Mouse (Mus musculus) heart, adult 2 months (tissue): ENCODE data around the gene Nup107. TPM values are rescaled to one million over a fixed set of nuclear protein-coding genes. Genes with fewer than 3 reads are reported as not detected.

Experiments
- DNase-seq, 2 experiments: peaks; one replicate each; pipeline ENCODE4 v3.0.0; 2021
- H3K27ac ChIP-seq: fragments of 200-600 bp; 2 replicates; pipeline ENCODE4 v1.8.1; 2022
- H3K27me3 ChIP-seq: fragments of 200-500 bp; 2 replicates; pipeline ENCODE4 v1.6.1; 2012; ENCODE audit warnings: mild to moderate bottlenecking, low read length, inconsistent platforms, mixed read lengths; ENCODE audit not compliant: control insufficient read depth, insufficient read depth
- H3K36me3 ChIP-seq: fragments of 200-500 bp; 2 replicates; pipeline ENCODE4 v1.6.1; 2012; ENCODE audit warnings: low read length, inconsistent platforms; ENCODE audit not compliant: control insufficient read depth, insufficient read depth
- H3K4me1 ChIP-seq: fragments of 200-500 bp; 2 replicates; pipeline ENCODE4 v1.6.1; 2011; ENCODE audit warnings: low read length; ENCODE audit not compliant: control insufficient read depth, insufficient read depth
- H3K4me3 ChIP-seq: fragments of 200-600 bp; 2 replicates; pipeline ENCODE4 v1.8.1; 2022
- H3K79me2 ChIP-seq: fragments of 200-500 bp; replicated peaks from 2 replicates; pipeline ENCODE4 v1.6.1; 2012; ENCODE audit warnings: mild to moderate bottlenecking, inconsistent platforms, low read length, moderate library complexity, mixed read lengths; ENCODE audit not compliant: control insufficient read depth, insufficient read depth
- H3K9ac ChIP-seq: fragments of 200-500 bp; 2 replicates; pipeline ENCODE4 v1.6.1; 2012; ENCODE audit warnings: low read depth, mild to moderate bottlenecking, control low read depth, inconsistent platforms, low read length, mixed read lengths
- CTCF ChIP-seq: fragments of 200-600 bp; IDR thresholded peaks from 2 replicates; pipeline ENCODE4 v1.8.1; 2022; ENCODE audit warnings: antibody characterized with exemption, mild to moderate bottlenecking, moderate library complexity
- EP300 ChIP-seq: fragments of 200-500 bp; IDR thresholded peaks from 2 replicates; pipeline ENCODE4 v1.6.1; 2011; ENCODE audit warnings: low read depth, low read length, control low read depth; ENCODE audit not compliant: insufficient read depth
- POLR2A ChIP-seq: fragments of 200-500 bp; IDR thresholded peaks from 2 replicates; pipeline ENCODE4 v1.6.1; 2011; ENCODE audit warnings: mild to moderate bottlenecking, low read depth, low read length, control low read depth; ENCODE audit not compliant: insufficient read depth
- WGBS: fragments of 180-500 bp; shearing (Covaris S2); methylation state at CpG from one replicate; pipeline ENCODE4 v1.1.7; 2018; 5-methylcytosine and 5-hydroxymethylcytosine counted together
- intact Hi-C: fragments of 180-260 bp; cut with DNase I; formaldehyde crosslinking; loops from one replicate; pipeline ENCODE4 v1.15.1; 2025
- polyA plus RNA-seq: library from polyadenylated mRNA; depleted of rRNA; stranded (reverse); fragments of >200 nt; gene quantifications from 2 replicates; pipeline ENCODE4 v1.2.3, GENCODE M21; 2012
- total RNA-seq, 2 experiments: library from RNA; stranded (reverse); gene quantifications; 2 replicates each; pipeline ENCODE4 v1.2.3; 2021

Gene Nup107
- total and polyA plus RNA-seq, 3 experiments = 4.9 to 8.6 (median 7.0) TPM

GRCm38 (mm10) chr10:117782491-117783260, 9.8 kb downstream of the Nup107 start:
- 95% methylated on average over 14 of the region's 14 CpGs for WGBS
- Histone ChIP-seq H3K4me3 (no peak overlapping the region), H3K36me3 (no peaks in the 10 kb centered on the region), H3K27me3 (no peaks in the 10 kb centered on the region), H3K79me2 (no peaks in the 10 kb centered on the region), H3K9ac (no peak overlapping the region), H3K4me1 (no peaks in the 10 kb centered on the region), H3K27ac (no peak overlapping the region)
- intact Hi-C loops = no loop called here
- TF ChIP-seq POLR2A = no peak
- TF ChIP-seq CTCF = no peak
- TF ChIP-seq EP300 = no peak
- DNase-seq = no peak

- H3K27me3 ChIP-seq = no peaks in the 10 kb centered on the region
- no peak overlapping the region for H3K27ac ChIP-seq
- H3K36me3 ChIP-seq = no peaks in the 10 kb centered on the region
- H3K79me2 ChIP-seq = no peaks in the 10 kb centered on the region
- intact Hi-C loops = no loop called here
- WGBS = 96% methylated on average over 2 of the region's 2 CpGs
- DNase-seq = no peak
- H3K4me3 ChIP-seq = no peak overlapping the region
- no peak overlapping the region for H3K9ac ChIP-seq
- no peaks in the 10 kb centered on the region for H3K4me1 ChIP-seq
- TF ChIP-seq EP300 (no peak), CTCF (no peak), POLR2A (no peak)
Observed at GRCm38 (mm10) chr10:117782056-117782455, 10.4 kb downstream of the Nup107 start.

GRCm38 (mm10) chr10:117781021-117781725, 11.3 kb downstream of the Nup107 start:
- H3K27ac ChIP-seq = no peak overlapping the region
- no peak overlapping the region for H3K9ac ChIP-seq
- intact Hi-C loops = no loop called here
- TF ChIP-seq CTCF (no peak), EP300 (no peak), POLR2A (no peak)
- DNase-seq = no peak
- H3K79me2 ChIP-seq = no peaks in the 10 kb centered on the region
- H3K36me3 ChIP-seq = no peaks in the 10 kb centered on the region
- H3K4me1 ChIP-seq = no peaks in the 10 kb centered on the region
- H3K27me3 ChIP-seq = no peaks in the 10 kb centered on the region
- H3K4me3 ChIP-seq = no peak overlapping the region
- 94% methylated on average over 17 of the region's 17 CpGs for WGBS

- H3K36me3 ChIP-seq = no peaks in the 10 kb centered on the region
- intact Hi-C loops = no loop called here
- no peaks in the 10 kb centered on the region for H3K27me3 ChIP-seq
- H3K4me3 ChIP-seq = no peak overlapping the region
- no peaks in the 10 kb centered on the region for H3K79me2 ChIP-seq
- WGBS = 93% methylated on average over 6 of the region's 6 CpGs
- no peaks in the 10 kb centered on the region for H3K4me1 ChIP-seq
- DNase-seq = no peak
- TF ChIP-seq POLR2A = no peak
- no peak for TF ChIP-seq CTCF
- no peak for TF ChIP-seq EP300
- H3K9ac ChIP-seq = no peak overlapping the region
- H3K27ac ChIP-seq = no peak overlapping the region
Observed at GRCm38 (mm10) chr10:117780306-117780911, 12.1 kb downstream of the Nup107 start.

GRCm38 (mm10) chr10:117779581-117780305, 12.8 kb downstream of the Nup107 start:
- TF ChIP-seq POLR2A (no peak), CTCF (no peak), EP300 (no peak)
- no peak overlapping the region for H3K9ac ChIP-seq
- no peaks in the 10 kb centered on the region for H3K4me1 ChIP-seq
- H3K79me2 ChIP-seq = no peaks in the 10 kb centered on the region
- DNase-seq = no peak
- no peak overlapping the region for H3K27ac ChIP-seq
- H3K4me3 ChIP-seq = no peak overlapping the region
- 92% methylated on average over 8 of the region's 8 CpGs for WGBS
- H3K27me3 ChIP-seq = no peaks in the 10 kb centered on the region
- H3K36me3 ChIP-seq = no peaks in the 10 kb centered on the region
- intact Hi-C loops = no loop called here
